Mouse (Mus musculus): ENCODE data around the gene Fgg.

Fgg gene

GRCm38 (mm10) chr3:83025475-83026301, 18.2 kb downstream of the Fgg start, which contains the start of gene Fga:
Gene Fga, plus strand, starts transcription at chr3:83026076.
- DNase-seq (ENCODE audit: low read depth, low spot score), result no peak

- DNase-seq (ENCODE audit: low read depth, low spot score), result no peak
Observed at GRCm38 (mm10) chr3:83027546-83028251, 20.2 kb downstream of the Fgg start.

- DNase-seq (ENCODE audit: low read depth, low spot score), result no peak
Observed at GRCm38 (mm10) chr3:83030331-83030730, 22.8 kb downstream of the Fgg start.

GRCm38 (mm10) chr3:83032746-83033308, 25.3 kb downstream of the Fgg start:
- no peak for DNase-seq (ENCODE audit: low read depth, low spot score)

- DNase-seq (ENCODE audit: low read depth, low spot score), result no peak
Observed at GRCm38 (mm10) chr3:83033801-83034200, 26.3 kb downstream of the Fgg start.

- DNase-seq (ENCODE audit: low read depth, low spot score), result no peak
Observed at GRCm38 (mm10) chr3:83038865-83039264, 31.3 kb downstream of the Fgg start.

- DNase-seq (ENCODE audit: low read depth, low spot score), result no peak
Observed at GRCm38 (mm10) chr3:83039666-83040065, 32.1 kb downstream of the Fgg start.

- no peak for DNase-seq (ENCODE audit: low read depth, low spot score)
Observed at GRCm38 (mm10) chr3:83042451-83042850, 34.9 kb downstream of the Fgg start.

GRCm38 (mm10) chr3:83046649-83047048, 39.1 kb downstream of the Fgg start:
- no peak for DNase-seq (ENCODE audit: low read depth, low spot score)

- no peak for DNase-seq (ENCODE audit: low read depth, low spot score)
Observed at GRCm38 (mm10) chr3:83049680-83050079, 42.2 kb downstream of the Fgg start, which contains the start of gene Fgb. Gene Fgb, minus strand, starts transcription at chr3:83049863.

- DNase-seq (ENCODE audit: low read depth, low spot score), result no peak
Observed at GRCm38 (mm10) chr3:83050661-83051060, 43.1 kb downstream of the Fgg start.

- no peak for DNase-seq (ENCODE audit: low read depth, low spot score)
Observed at GRCm38 (mm10) chr3:83052102-83052501, 44.6 kb downstream of the Fgg start.

GRCm38 (mm10) chr3:83053126-83053525, 45.6 kb downstream of the Fgg start:
- DNase-seq (ENCODE audit: low read depth, low spot score), result no peak

- peak; percentile 48 for DNase-seq (ENCODE audit: low read depth, low spot score)
Observed at GRCm38 (mm10) chr3:83053758-83054157, 46.2 kb downstream of the Fgg start.

- DNase-seq (ENCODE audit: low read depth, low spot score), result no peak
Observed at GRCm38 (mm10) chr3:83054759-83055158, 47.2 kb downstream of the Fgg start.

- DNase-seq (ENCODE audit: low read depth, low spot score), result peak; percentile 98
Observed at GRCm38 (mm10) chr3:83055281-83056038, 47.9 kb downstream of the Fgg start, which contains the start of gene Plrg1. Gene Plrg1, plus strand, starts transcription at chr3:83055522.

- DNase-seq (ENCODE audit: low read depth, low spot score), result no peak
Observed at GRCm38 (mm10) chr3:83057046-83057445, 49.5 kb downstream of the Fgg start.
